ENCODE assay signal across 20 mouse cellular contexts in genomic region chr16:10754521-10755296, GRCm38 (mm10). TPM values are rescaled to one million over a fixed set of nuclear protein-coding genes. Genes with fewer than 3 reads are reported as not detected.
DNase-seq lines count a peak whose midpoint lies in the region; ATAC-seq and TF ChIP-seq lines count a peak whose summit lies in the region.
"Had no signal": no experiment of that assay in that cellular context is flagged by ENCODE, and none has a peak within 500 bp of the region (broad histone marks: within the 10 kb centered on the region; RNA-seq: fewer than 3 reads in every experiment).

No protein-coding gene starts in this region.

- H3K9me3 ChIP-seq in liver, embryonic 12.5 days (replicated peaks): no peaks in the 10 kb centered on the region
- no peaks in the 10 kb centered on the region for H3K9me3 ChIP-seq in liver, embryonic 11.5 days (ENCODE audit: control insufficient read depth, low read length)
- H3K9me3 ChIP-seq: forebrain, embryonic 12.5 days; heart, embryonic 13.5 days; hindbrain, embryonic 10.5 days; neural tube, embryonic 13.5 days had no signal

- CTCF ChIA-PET in Patski (lab: Charles Lee): no interaction called here

- no peaks in the 10 kb centered on the region for H3K36me3 ChIP-seq in liver, embryonic 12.5 days
- H3K36me3 ChIP-seq in liver, embryonic 11.5 days (ENCODE audit: control insufficient read depth, insufficient read depth, low read length): no peaks in the 10 kb centered on the region
- no peaks in the 10 kb centered on the region for H3K36me3 ChIP-seq in thymus, adult 2 months (ENCODE audit: control insufficient read depth, insufficient read depth, low read length)
- H3K36me3 ChIP-seq: forebrain, embryonic 12.5 days; heart, embryonic 13.5 days; hindbrain, embryonic 10.5 days; neural tube, embryonic 13.5 days had no signal

- no peak overlapping the region for H3K4me3 ChIP-seq in liver, embryonic 12.5 days
- no peak overlapping the region for H3K4me3 ChIP-seq in liver, embryonic 11.5 days (ENCODE audit: low read depth, low read length)
- no peak overlapping the region for H3K4me3 ChIP-seq in thymus, adult 2 months (ENCODE audit: control insufficient read depth, insufficient read depth, low read length)
- H3K4me3 ChIP-seq: forebrain, embryonic 12.5 days; gastrocnemius, adult 2 months; heart, embryonic 13.5 days; hindbrain, embryonic 10.5 days; neural tube, embryonic 13.5 days had no signal

- no peak overlapping the region for H3K27ac ChIP-seq in liver, embryonic 12.5 days
- no peak overlapping the region for H3K27ac ChIP-seq in liver, embryonic 11.5 days (ENCODE audit: low read depth, low read length)
- no peak overlapping the region for H3K27ac ChIP-seq in thymus, adult 2 months (ENCODE audit: control insufficient read depth, insufficient read depth, low read length)
- H3K27ac ChIP-seq: forebrain, embryonic 12.5 days; gastrocnemius, adult 2 months; heart, embryonic 13.5 days; hindbrain, embryonic 10.5 days; neural tube, embryonic 13.5 days had no signal

- in situ Hi-C loops in Patski (cut with MboI; ENCODE audit: low pct_unique_long_range_greater_than_20kb): no loop called here

- H3K4me1 ChIP-seq in liver, embryonic 12.5 days: no peaks in the 10 kb centered on the region
- no peaks in the 10 kb centered on the region for H3K4me1 ChIP-seq in liver, embryonic 11.5 days (replicated peaks; ENCODE audit: control insufficient read depth, insufficient read depth, low read length)
- H3K4me1 ChIP-seq in thymus, adult 2 months (replicated peaks; ENCODE audit: control insufficient read depth, insufficient read depth, low read length): peaks cover 36% of the 10 kb centered on the region
- H3K4me1 ChIP-seq: forebrain, embryonic 12.5 days had no signal

- POLR2A ChIA-PET in Patski (lab: Charles Lee): interaction anchor here (0.7 to 0.9 kb wide), 2 partner anchors 12 to 24 kb away, joined by 3 to 4 read pairs; no protein-coding TSS in a partner anchor

- H3K27me3 ChIP-seq in liver, embryonic 12.5 days (replicated peaks): peaks cover 13% of the 10 kb centered on the region; the same call in 1 of the 2 replicates
- H3K27me3 ChIP-seq in liver, embryonic 11.5 days (replicated peaks; ENCODE audit: control insufficient read depth, insufficient read depth, low read length): no peaks in the 10 kb centered on the region
- H3K27me3 ChIP-seq in Patski: no peaks in the 10 kb centered on the region
- H3K27me3 ChIP-seq in thymus, adult 2 months (ENCODE audit: control insufficient read depth, insufficient read depth, low read length): no peaks in the 10 kb centered on the region
- H3K27me3 ChIP-seq: forebrain, embryonic 12.5 days; neural tube, embryonic 13.5 days had no signal

- 72% methylated on average over 3 of the region's 3 CpGs for WGBS in liver, embryonic 12.5 days (ENCODE audit: insufficient replicate concordance)
- 70% methylated on average over 3 of the region's 3 CpGs for WGBS in liver, embryonic 11.5 days
- 99% methylated on average over 3 of the region's 3 CpGs for WGBS in thymus, adult 2 months

- no peak overlapping the region for H3K9ac ChIP-seq in liver, embryonic 12.5 days
- no peak overlapping the region for H3K9ac ChIP-seq in liver, embryonic 11.5 days (ENCODE audit: low read depth, low read length)
- H3K9ac ChIP-seq: forebrain, embryonic 12.5 days; heart, embryonic 13.5 days; neural tube, embryonic 13.5 days had no signal

- no peak overlapping the region for H3K4me2 ChIP-seq in liver, embryonic 12.5 days
- H3K4me2 ChIP-seq in liver, embryonic 11.5 days: no peak overlapping the region
- H3K4me2 ChIP-seq: forebrain, embryonic 12.5 days; heart, embryonic 13.5 days; neural tube, embryonic 13.5 days had no signal

- no peak for TF ChIP-seq CTCF in Patski (IDR thresholded peaks at IDR 0.05)
- no peak for TF ChIP-seq CTCF in thymus, adult 2 months (IDR thresholded peaks at IDR 0.05; ENCODE audit: borderline replicate concordance, control insufficient read depth, extremely low read depth, insufficient read depth, low read length, poor library complexity)

- no peak for DNase-seq in liver, embryonic 11.5 days (ENCODE audit: low spot score)
- peak; percentile 97 for DNase-seq in 3T3-L1 (ENCODE audit: low read depth, low spot score)
- peak; percentile 83 for DNase-seq in Patski (ENCODE audit: low read depth, low spot score)
- DNase-seq in brain, adult 2 months (ENCODE audit: low read depth, low spot score): peak; percentile 9
- no peak for DNase-seq in thymus, adult 2 months
- DNase-seq in heart, adult 8-10 months (ENCODE audit: low spot score): no peak
- no peak for DNase-seq in embryo, embryonic 11 days
- DNase-seq: cerebellum, adult 9-10 months; gastrocnemius, adult 2 months; kidney, adult 2 months; lung, postnatal 10 days had no signal

- TF ChIP-seq POLR2A in thymus, adult 2 months (IDR thresholded peaks at IDR 0.05; ENCODE audit: control insufficient read depth, extremely low read depth, insufficient read depth, low read length, poor library complexity): no peak

- ATAC-seq in liver, embryonic 12.5 days: peak; percentile 22; the same call in 1 of the 2 replicates
- ATAC-seq in liver, embryonic 11.5 days (replicated peaks; ENCODE audit: low FRiP score): no peak; the same call in 1 of the 2 replicates
- peak; percentile 91 for ATAC-seq in Patski
- ATAC-seq: midbrain, embryonic 16.5 days had no signal

RNA-seq across cellular contexts. Expression of gene Socs1, which starts 30.6 kb away (rescaled TPM):
- 1.8 TPM in 2 replicates for polyA plus RNA-seq in liver, embryonic 12.5 days (2016; fragmentation: Nextera tagmentation; extraction: Ambion mirVana)
- polyA plus RNA-seq in liver, embryonic 11.5 days (2014; fragmentation: Nextera tagmentation; extraction: Ambion mirVana): 3.2 and 3.5 TPM in 2 replicates
- 1.6 TPM for polyA plus RNA-seq in Patski (2021)
- 279 and 377 TPM in 2 replicates for polyA plus RNA-seq in thymus, adult 2 months (2012; rRNA removed)
- total RNA-seq in heart, adult 8-10 months (2022): under 1 TPM; 0.32 to 0.41 (median 0.36) TPM

RNA-seq across cellular contexts. Expression of gene Tnp2, which starts 33.8 kb away (rescaled TPM):
- not detected in 2 replicates for polyA plus RNA-seq in liver, embryonic 12.5 days (2016; fragmentation: Nextera tagmentation; extraction: Ambion mirVana)
- not detected in 2 replicates for polyA plus RNA-seq in liver, embryonic 11.5 days (2014; fragmentation: Nextera tagmentation; extraction: Ambion mirVana)
- not detected for polyA plus RNA-seq in Patski (2021)
- 2.7 and 14.2 TPM in 2 replicates for polyA plus RNA-seq in thymus, adult 2 months (2012; rRNA removed)
- not detected for total RNA-seq in heart, adult 8-10 months (2022)
- total RNA-seq: gastrocnemius, adult 2 months had no signal
- polyA plus RNA-seq: forebrain, embryonic 12.5 days; heart, embryonic 13.5 days; hindbrain, embryonic 10.5 days; limb, embryonic 14.5 days; midbrain, embryonic 16.5 days; neural tube, embryonic 13.5 days; stomach, embryonic 14.5 days had no signal

RNA-seq across cellular contexts. Expression of gene Prm3, which starts 36.0 kb away (rescaled TPM):
- polyA plus RNA-seq in liver, embryonic 12.5 days (2016; fragmentation: Nextera tagmentation; extraction: Ambion mirVana): not detected in 2 replicates
- polyA plus RNA-seq in liver, embryonic 11.5 days (2014; fragmentation: Nextera tagmentation; extraction: Ambion mirVana): not detected in 2 replicates
- polyA plus RNA-seq in Patski (2021): not detected
- polyA plus RNA-seq in thymus, adult 2 months (2012; rRNA removed): not detected in 2 replicates
- total RNA-seq in heart, adult 8-10 months (2022): not detected
- total RNA-seq: gastrocnemius, adult 2 months had no signal
- polyA plus RNA-seq: forebrain, embryonic 12.5 days; heart, embryonic 13.5 days; hindbrain, embryonic 10.5 days; kidney, adult 2 months; large intestine, adult 2 months; limb, embryonic 14.5 days; midbrain, embryonic 16.5 days; neural tube, embryonic 13.5 days; stomach, embryonic 14.5 days had no signal

RNA-seq across cellular contexts. Expression of gene Prm2, which starts 41.2 kb away (rescaled TPM):
- polyA plus RNA-seq in liver, embryonic 12.5 days (2016; fragmentation: Nextera tagmentation; extraction: Ambion mirVana): not detected in 2 replicates
- not detected in 2 replicates for polyA plus RNA-seq in liver, embryonic 11.5 days (2014; fragmentation: Nextera tagmentation; extraction: Ambion mirVana)
- not detected for polyA plus RNA-seq in Patski (2021)
- 0.50 and 7.0 TPM in 2 replicates for polyA plus RNA-seq in thymus, adult 2 months (2012; rRNA removed)
- not detected for total RNA-seq in heart, adult 8-10 months (2022)
- total RNA-seq: gastrocnemius, adult 2 months had no signal
- polyA plus RNA-seq: forebrain, embryonic 12.5 days; heart, embryonic 13.5 days; hindbrain, embryonic 10.5 days; limb, embryonic 14.5 days; midbrain, embryonic 16.5 days; neural tube, embryonic 13.5 days; stomach, embryonic 14.5 days had no signal

RNA-seq across cellular contexts. Expression of gene Prm1, which starts 50.9 kb away (rescaled TPM):
- polyA plus RNA-seq in liver, embryonic 12.5 days (2016; fragmentation: Nextera tagmentation; extraction: Ambion mirVana): not detected in 2 replicates
- not detected in 2 replicates for polyA plus RNA-seq in liver, embryonic 11.5 days (2014; fragmentation: Nextera tagmentation; extraction: Ambion mirVana)
- 0.14 TPM for polyA plus RNA-seq in Patski (2021)
- polyA plus RNA-seq in thymus, adult 2 months (2012; rRNA removed): 0.96 and 6.1 TPM in 2 replicates
- total RNA-seq in heart, adult 8-10 months (2022): not detected
- total RNA-seq: gastrocnemius, adult 2 months had no signal
- polyA plus RNA-seq: forebrain, embryonic 12.5 days; hindbrain, embryonic 10.5 days; limb, embryonic 14.5 days; stomach, embryonic 14.5 days had no signal

Comparison
In these comparisons a context has a peak if more than half of its experiments do, and no peak if none do; other contexts are left out.
1. DNase-seq: peak in 3T3-L1 (single experiment), Patski (single experiment) and brain, adult 2 months (single experiment); none in liver, embryonic 11.5 days (single experiment), thymus, adult 2 months (single experiment), heart, adult 8-10 months (single experiment) and embryo, embryonic 11 days (single experiment).
2. RNA of gene Socs1, which starts 30.6 kb away (polyA plus RNA-seq): 279 to 377 TPM in thymus, adult 2 months; 3.2 to 3.5 TPM in liver, embryonic 11.5 days, 1.8 TPM in liver, embryonic 12.5 days and 1.6 TPM in Patski (single experiment); every median in the first group is over 10 times any median in the second.